In the genomic region with DNA sequence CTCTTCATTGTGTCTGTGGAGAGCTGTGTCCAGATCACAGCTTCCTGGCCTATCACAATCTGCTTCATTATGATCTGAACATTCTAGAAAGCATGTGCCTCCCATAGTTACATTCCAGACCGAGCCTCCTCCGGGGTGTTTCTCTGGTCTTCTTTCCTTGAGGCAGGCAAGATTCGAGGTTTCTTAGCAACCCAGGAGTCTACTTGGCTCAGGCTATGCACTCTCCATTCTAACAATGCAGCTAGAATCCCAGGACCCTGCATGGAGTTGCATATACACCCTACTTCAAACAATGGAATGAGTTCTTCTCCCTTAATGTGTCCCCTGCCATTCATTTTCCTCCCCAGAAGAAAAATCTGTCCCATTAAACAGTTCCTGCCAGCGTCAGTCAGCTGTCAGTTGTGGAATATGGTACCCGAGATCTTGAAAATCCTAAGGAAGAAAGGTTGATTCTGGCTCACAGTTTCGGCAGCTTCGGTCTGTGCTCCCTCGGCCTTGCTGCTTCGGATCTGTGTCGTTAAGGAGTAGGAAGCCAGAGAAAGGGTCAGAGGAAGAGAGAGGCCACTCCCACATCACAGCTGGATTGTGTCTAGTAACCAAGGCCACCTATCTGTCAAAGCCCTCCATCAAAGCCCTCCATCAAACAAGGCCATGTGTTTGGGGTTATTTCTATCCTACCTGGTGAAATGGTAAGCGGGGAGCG, we compare ENCODE assay signal across 12 mouse cellular contexts.
DNase-seq lines count a peak whose midpoint lies in the region; ATAC-seq and TF ChIP-seq lines count a peak whose summit lies in the region.
"Had no signal": no experiment of that assay in that cellular context is flagged by ENCODE, and none has a peak within 500 bp of the region (broad histone marks: within the 10 kb centered on the region; RNA-seq: fewer than 3 reads in every experiment).

No protein-coding gene starts in this region.

- no peaks in the 10 kb centered on the region for H3K27me3 ChIP-seq in hindbrain, embryonic 11.5 days (ENCODE audit: control insufficient read depth, insufficient read depth, low read length)
- H3K27me3 ChIP-seq in midbrain, embryonic 14.5 days (ENCODE audit: control insufficient read depth, insufficient read depth, low read length): no peaks in the 10 kb centered on the region

- H3K27ac ChIP-seq in hindbrain, embryonic 11.5 days (ENCODE audit: low read depth, low read length): peak overlapping the region; percentile 67
- peak overlapping the region; percentile 54; the same call in 1 of the 2 replicates for H3K27ac ChIP-seq in midbrain, embryonic 14.5 days (replicated peaks; ENCODE audit: low read depth, low read length)
- no peak overlapping the region for H3K27ac ChIP-seq in layer of hippocampus, adult 2 months

- WGBS in hindbrain, embryonic 11.5 days: 65% methylated on average over 12 of the region's 12 CpGs
- 59% methylated on average over 12 of the region's 12 CpGs for WGBS in midbrain, embryonic 14.5 days

- peak; percentile 10; the same call in 1 of the 2 replicates for ATAC-seq in common myeloid progenitor, adult 5-6 weeks (replicated peaks; ENCODE audit: low read depth, poor library complexity, severe bottlenecking)
- ATAC-seq in hindbrain, embryonic 11.5 days (ENCODE audit: low FRiP score): peak; percentile 69
- ATAC-seq in midbrain, embryonic 14.5 days (ENCODE audit: low FRiP score, low TSS enrichment): peak; percentile 44; the same call in 1 of the 2 replicates
- ATAC-seq in cerebellum, adult (ENCODE audit: insufficient number of reproducible peaks, low FRiP score, low TSS enrichment): no peak

- no peak overlapping the region for H3K4me2 ChIP-seq in hindbrain, embryonic 11.5 days (replicated peaks; ENCODE audit: low read depth, low read length)
- no peak overlapping the region for H3K4me2 ChIP-seq in midbrain, embryonic 14.5 days (ENCODE audit: low read length)

- no peak overlapping the region for H3K9ac ChIP-seq in hindbrain, embryonic 11.5 days (ENCODE audit: low read depth, low read length)
- H3K9ac ChIP-seq in midbrain, embryonic 14.5 days (replicated peaks; ENCODE audit: low read length): no peak overlapping the region

- peaks cover 2% of the 10 kb centered on the region; the same call in 1 of the 2 replicates for H3K4me1 ChIP-seq in hindbrain, embryonic 11.5 days (replicated peaks; ENCODE audit: control insufficient read depth, insufficient read depth, low read length)
- no peaks in the 10 kb centered on the region; the same call in 1 of the 2 replicates for H3K4me1 ChIP-seq in midbrain, embryonic 14.5 days (ENCODE audit: control insufficient read depth, insufficient read depth, low read length)

- H3K4me3 ChIP-seq in hindbrain, embryonic 11.5 days (ENCODE audit: low read depth, low read length): no peak overlapping the region
- H3K4me3 ChIP-seq in midbrain, embryonic 14.5 days (replicated peaks; ENCODE audit: low read depth, low read length): no peak overlapping the region
- H3K4me3 ChIP-seq in layer of hippocampus, adult 2 months: no peak overlapping the region

- DNase-seq in R1 (ENCODE audit: low read depth, low spot score): peak; percentile 61
- DNase-seq in hindbrain, embryonic 11.5 days (ENCODE audit: low spot score): no peak
- DNase-seq in midbrain, embryonic 14.5 days: peak; percentile 27
- no peak for DNase-seq in kidney, postnatal 4 days
- DNase-seq in thymus, postnatal 4 days: no peak
- no peak for DNase-seq in layer of hippocampus, adult 2 months (ENCODE audit: low spot score in 2 of 2)
- DNase-seq: adrenal gland, postnatal 25 days; cerebellum, adult 18-20 months; gastrocnemius, postnatal 25 days; liver had no signal

- no peak for TF ChIP-seq CTCF in layer of hippocampus, adult 2 months (conservative IDR thresholded peaks at IDR 0.05)

- H3K36me3 ChIP-seq in hindbrain, embryonic 11.5 days (ENCODE audit: control insufficient read depth, insufficient read depth, low read length): no peaks in the 10 kb centered on the region
- no peaks in the 10 kb centered on the region for H3K36me3 ChIP-seq in midbrain, embryonic 14.5 days (ENCODE audit: control insufficient read depth, insufficient read depth, low read length)

- H3K9me3 ChIP-seq in hindbrain, embryonic 11.5 days (ENCODE audit: control insufficient read depth, low read length): no peaks in the 10 kb centered on the region
- no peaks in the 10 kb centered on the region; the same call in 1 of the 2 replicates for H3K9me3 ChIP-seq in midbrain, embryonic 14.5 days (ENCODE audit: control insufficient read depth, low read length)

Comparison
In these comparisons a context has a peak if more than half of its experiments do, and no peak if none do; other contexts are left out.
1. DNase-seq: peak in R1 (single experiment) and midbrain, embryonic 14.5 days (single experiment); none in hindbrain, embryonic 11.5 days (single experiment), kidney, postnatal 4 days (0 of 2), thymus, postnatal 4 days (single experiment) and layer of hippocampus, adult 2 months (0 of 2).